Mouse (Mus musculus) gonadal fat pad, adult 2 months (tissue): ENCODE results near the gene Dimt1. TPM values are rescaled to one million over a fixed set of nuclear protein-coding genes. Genes with fewer than 3 reads are reported as not detected.
"Not testable (repeated sequence)": the region's sequence is repeated elsewhere in the genome, so short reads cannot be mapped to it uniquely, and the experiment has no call there.

Experiments
- DNase-seq: peaks from one replicate; pipeline ENCODE4 v3.0.0-alpha.2; 2012; ENCODE audit warnings: low read depth
- polyA plus RNA-seq: library from polyadenylated mRNA; depleted of rRNA; stranded (reverse); fragments of >200 nt; gene quantifications from 2 replicates; pipeline ENCODE4 v1.2.3, GENCODE M21; 2012; rRNA removed

Gene Dimt1
- polyA plus RNA-seq, 1 experiment, result 7.8 TPM

GRCm38 (mm10) chr13:106961496-106961895, 14.6 kb downstream of the Dimt1 start:
- DNase-seq, result no peak

- no peak for DNase-seq
Measured at GRCm38 (mm10) chr13:106996891-106997290, 50.0 kb downstream of the Dimt1 start.

- DNase-seq, result not testable (repeated sequence)
Measured at GRCm38 (mm10) chr13:106997557-106997956, 50.6 kb downstream of the Dimt1 start.

- DNase-seq, result no peak
Measured at GRCm38 (mm10) chr13:106998026-106998425, 51.1 kb downstream of the Dimt1 start.

- DNase-seq, result no peak
Measured at GRCm38 (mm10) chr13:106998671-106999070, 51.7 kb downstream of the Dimt1 start.

GRCm38 (mm10) chr13:107003211-107003610, 56.3 kb downstream of the Dimt1 start:
- no peak for DNase-seq

GRCm38 (mm10) chr13:107008174-107008573, 61.2 kb downstream of the Dimt1 start:
- DNase-seq, result no peak

Other genes with a start within 250 kb of the Dimt1 start
- 11.9 and 17.7 TPM in 2 replicates for gene Ipo11, start 10.2 kb upstream of the Dimt1 start, polyA plus RNA-seq
- gene Kif2a, start 75.0 kb downstream of the Dimt1 start, polyA plus RNA-seq, result 2.8 and 5.8 TPM in 2 replicates